Mouse (Mus musculus) lung, adult 2 months (tissue): Measurements from ENCODE around the gene Lck.

Experiments
- CTCF ChIP-seq: fragments of 200-500 bp; IDR thresholded peaks from 2 replicates; pipeline ENCODE4 v1.5.1; 2011; ENCODE audit warnings: mild to moderate bottlenecking, low read length, control low read depth; ENCODE audit not compliant: insufficient read depth
- POLR2A ChIP-seq: fragments of 200-500 bp; IDR thresholded peaks from 2 replicates; pipeline ENCODE4 v1.6.1; 2011; ENCODE audit warnings: low read depth, mild to moderate bottlenecking, control low read depth, low read length, borderline replicate concordance; ENCODE audit errors: extremely low read depth

GRCm38 (mm10) chr4:129610472-129610871, 37.0 kb upstream of the Lck start:
- TF ChIP-seq CTCF, result no peak
- no peak for TF ChIP-seq POLR2A
